Mouse (Mus musculus) testis, adult 2 months (tissue): ENCODE measurements around the gene Pbld1. TPM values are rescaled to one million over a fixed set of nuclear protein-coding genes. Genes with fewer than 3 reads are reported as not detected.

Experiments used
- H3K27ac ChIP-seq: fragments of 200-500 bp; 2 replicates; pipeline ENCODE4 v1.5.1; 2012; ENCODE audit warnings: low read depth, low read length; ENCODE audit not compliant: control insufficient read depth, insufficient read depth
- H3K27me3 ChIP-seq: fragments of 200-500 bp; 2 replicates; pipeline ENCODE4 v1.6.1; 2012; ENCODE audit warnings: mild to moderate bottlenecking, low read length, moderate library complexity; ENCODE audit not compliant: control insufficient read depth, insufficient read depth
- H3K36me3 ChIP-seq: fragments of 200-500 bp; 2 replicates; pipeline ENCODE4 v1.6.1; 2012; ENCODE audit warnings: mild to moderate bottlenecking, low read length; ENCODE audit not compliant: control insufficient read depth, insufficient read depth
- H3K4me1 ChIP-seq: fragments of 200-500 bp; 2 replicates; pipeline ENCODE4 v1.6.1; 2012; ENCODE audit warnings: low read length; ENCODE audit not compliant: control insufficient read depth, insufficient read depth
- H3K4me3 ChIP-seq: fragments of 200-500 bp; 2 replicates; pipeline ENCODE4 v1.5.1; 2012; ENCODE audit warnings: low read depth, mild to moderate bottlenecking, low read length, moderate library complexity, mixed read lengths; ENCODE audit not compliant: control insufficient read depth
- CTCF ChIP-seq: fragments of 200-500 bp; IDR thresholded peaks from 2 replicates; pipeline ENCODE4 v1.5.1; 2012; ENCODE audit warnings: low read depth, mild to moderate bottlenecking, inconsistent platforms, low read length, moderate library complexity; ENCODE audit not compliant: control insufficient read depth, insufficient read depth, insufficient replicate concordance
- POLR2A ChIP-seq: fragments of 200-500 bp; IDR thresholded peaks from 2 replicates; pipeline ENCODE4 v1.6.1; 2012; ENCODE audit warnings: low read depth, mild to moderate bottlenecking, inconsistent platforms, low read length, moderate library complexity; ENCODE audit not compliant: control insufficient read depth
- polyA plus RNA-seq: library from polyadenylated mRNA; depleted of rRNA; stranded (reverse); fragments of >200 nt; gene quantifications from 2 replicates; pipeline ENCODE4 v1.2.3, GENCODE M21; 2012

The Pbld1 gene
- polyA plus RNA-seq, 1 experiment = 0.53 TPM

GRCm38 (mm10) chr10:63056966-63057750, 2.8 kb upstream of the Pbld1 start:
- TF ChIP-seq POLR2A (no peak), CTCF (no peak)
- no peaks in the 10 kb centered on the region for H3K27me3 ChIP-seq
- H3K27ac ChIP-seq = no peak overlapping the region
- H3K36me3 ChIP-seq = no peaks in the 10 kb centered on the region
- no peak overlapping the region for H3K4me3 ChIP-seq
- H3K4me1 ChIP-seq = no peaks in the 10 kb centered on the region

- Histone ChIP-seq H3K4me3 (no peak overlapping the region), H3K27ac (no peak overlapping the region), H3K27me3 (no peaks in the 10 kb centered on the region), H3K36me3 (no peaks in the 10 kb centered on the region), H3K4me1 (no peaks in the 10 kb centered on the region)
- TF ChIP-seq POLR2A = no peak
- no peak for TF ChIP-seq CTCF
Observed at GRCm38 (mm10) chr10:63060406-63060805, 444 bp downstream of the Pbld1 start.

GRCm38 (mm10) chr10:63061266-63061665, 1.3 kb downstream of the Pbld1 start:
- Histone ChIP-seq H3K27ac (no peak overlapping the region), H3K4me3 (no peak overlapping the region), H3K27me3 (no peaks in the 10 kb centered on the region), H3K4me1 (no peaks in the 10 kb centered on the region), H3K36me3 (no peaks in the 10 kb centered on the region)
- TF ChIP-seq CTCF (no peak), POLR2A (no peak)

GRCm38 (mm10) chr10:63062696-63063095, 2.7 kb downstream of the Pbld1 start:
- H3K4me3 ChIP-seq = no peak overlapping the region
- TF ChIP-seq POLR2A = no peak
- no peak for TF ChIP-seq CTCF
- no peak overlapping the region for H3K27ac ChIP-seq
- H3K36me3 ChIP-seq = no peaks in the 10 kb centered on the region
- no peaks in the 10 kb centered on the region for H3K27me3 ChIP-seq
- H3K4me1 ChIP-seq = no peaks in the 10 kb centered on the region

- no peak overlapping the region for H3K27ac ChIP-seq
- TF ChIP-seq CTCF (no peak), POLR2A (no peak)
Observed at GRCm38 (mm10) chr10:63063365-63063764, 3.4 kb downstream of the Pbld1 start.

GRCm38 (mm10) chr10:63064516-63064915, 4.6 kb downstream of the Pbld1 start:
- Histone ChIP-seq H3K4me1 (no peaks in the 10 kb centered on the region), H3K27ac (no peak overlapping the region), H3K27me3 (no peaks in the 10 kb centered on the region), H3K36me3 (no peaks in the 10 kb centered on the region), H3K4me3 (no peak overlapping the region)
- TF ChIP-seq CTCF (no peak), POLR2A (no peak)

More at GRCm38 (mm10) chr10:63063365-63063764, 3.4 kb downstream of the Pbld1 start:
- no peak overlapping the region for H3K4me3 ChIP-seq
- no peaks in the 10 kb centered on the region for H3K36me3 ChIP-seq
- no peaks in the 10 kb centered on the region for H3K4me1 ChIP-seq
- H3K27me3 ChIP-seq = no peaks in the 10 kb centered on the region

- Histone ChIP-seq H3K4me1 (no peaks in the 10 kb centered on the region), H3K36me3 (no peaks in the 10 kb centered on the region), H3K4me3 (no peak overlapping the region), H3K27me3 (no peaks in the 10 kb centered on the region), H3K27ac (no peak overlapping the region)
- TF ChIP-seq CTCF (no peak), POLR2A (no peak)
Observed at GRCm38 (mm10) chr10:63065561-63065960, 5.6 kb downstream of the Pbld1 start.

- TF ChIP-seq POLR2A (no peak), CTCF (peak; percentile 65; the same call in 1 of the 2 replicates)
- H3K4me1 ChIP-seq = no peaks in the 10 kb centered on the region
- no peaks in the 10 kb centered on the region for H3K36me3 ChIP-seq
- no peaks in the 10 kb centered on the region for H3K27me3 ChIP-seq
- H3K4me3 ChIP-seq = no peak overlapping the region
- H3K27ac ChIP-seq = no peak overlapping the region
Observed at GRCm38 (mm10) chr10:63065988-63066387, 6.0 kb downstream of the Pbld1 start.
